Mouse (Mus musculus): ENCODE data around the gene Ndufa1.

DNA sequence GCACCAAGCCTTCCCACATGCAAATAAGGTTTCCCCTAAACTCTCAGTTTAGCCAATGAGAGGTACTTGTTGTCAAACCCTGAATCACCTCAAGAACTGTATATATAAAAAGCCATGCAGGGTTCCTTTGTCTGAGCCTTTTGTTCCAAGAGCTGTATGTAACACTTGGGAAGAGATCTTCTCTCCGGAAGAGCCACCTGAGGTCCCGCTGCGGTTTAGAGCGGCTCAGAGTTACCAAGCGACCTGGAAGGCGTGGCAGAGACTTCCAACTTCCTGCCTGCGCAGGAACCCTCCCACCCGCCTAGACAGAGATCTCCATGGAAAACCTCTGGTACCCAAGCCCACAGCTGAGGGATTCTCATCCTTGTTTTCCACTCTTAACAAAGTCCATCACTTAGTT lies 7.7 kb upstream of the Ndufa1 start:
- TF ChIP-seq E2F4 (IDR thresholded peaks at IDR 0.05; ENCODE audit: insufficient read depth) = no peak
- no peak for TF ChIP-seq POLR2A (IDR thresholded peaks at IDR 0.05; ENCODE audit: insufficient read length, low read depth)
- no peak for TF ChIP-seq POLR2AphosphoS2 (IDR thresholded peaks at IDR 0.05; ENCODE audit: insufficient read length, low read depth)
